Mouse (Mus musculus) midbrain, embryonic 15.5 days (tissue): ENCODE measurements around the gene Ninj2. TPM values are rescaled to one million over a fixed set of nuclear protein-coding genes. Genes with fewer than 3 reads are reported as not detected.

Source experiments
- ATAC-seq: fragments of 200-750 bp; cut with Nextera tagmentation; replicated peaks from 2 replicates; pipeline ENCODE4 v1.8.0; 2017; ENCODE audit warnings: moderate TSS enrichment
- H3K27ac ChIP-seq: fragments of 300-500 bp; sonication (generic); 2 replicates; pipeline ENCODE4 v1.5.1; 2015; ENCODE audit warnings: mild to moderate bottlenecking, inconsistent platforms
- H3K27me3 ChIP-seq: fragments of 300-500 bp; sonication (generic); replicated peaks from 2 replicates; pipeline ENCODE4 v1.6.1; 2015; ENCODE audit warnings: inconsistent platforms
- H3K36me3 ChIP-seq: fragments of 300-500 bp; sonication (generic); replicated peaks from 2 replicates; pipeline ENCODE4 v1.6.1; 2015; ENCODE audit warnings: inconsistent platforms
- H3K4me1 ChIP-seq: fragments of 300-500 bp; sonication (generic); 2 replicates; pipeline ENCODE4 v1.6.1; 2015; ENCODE audit warnings: inconsistent platforms
- H3K4me2 ChIP-seq: fragments of 300-500 bp; sonication (generic); 2 replicates; pipeline ENCODE4 v1.6.1; 2015; ENCODE audit warnings: inconsistent platforms, mild to moderate bottlenecking, moderate library complexity
- H3K4me3 ChIP-seq: fragments of 300-500 bp; sonication (generic); 2 replicates; pipeline ENCODE4 v1.5.1; 2015; ENCODE audit warnings: mild to moderate bottlenecking, inconsistent platforms
- H3K9ac ChIP-seq: fragments of 300-500 bp; sonication (generic); 2 replicates; pipeline ENCODE4 v1.6.1; 2015; ENCODE audit warnings: mild to moderate bottlenecking, inconsistent platforms
- H3K9me3 ChIP-seq: fragments of 300-500 bp; sonication (generic); 2 replicates; pipeline ENCODE4 v1.6.1; 2016; ENCODE audit warnings: inconsistent platforms
- WGBS: fragments of 180-500 bp; shearing (Covaris S2); methylation state at CpG from one replicate; pipeline ENCODE4 v1.1.7; 2015; ENCODE audit warnings: mixed read lengths; 5-methylcytosine and 5-hydroxymethylcytosine counted together
- polyA plus RNA-seq: library from polyadenylated mRNA; unstranded; fragments of >200 nt; fragmentation: Nextera tagmentation; extraction: Ambion mirVana; gene quantifications from 2 replicates; pipeline ENCODE4 v1.2.1, GENCODE M21; 2015

The Ninj2 gene
- polyA plus RNA-seq, 1 experiment from 2014 or later, result not detected

- no peak overlapping the region for H3K27ac ChIP-seq
- no peak overlapping the region for H3K4me2 ChIP-seq
- ATAC-seq, result no peak
- no peak overlapping the region for H3K9ac ChIP-seq
- WGBS, result 82% methylated on average over 3 of the region's 3 CpGs
- H3K36me3 ChIP-seq, result no peaks in the 10 kb centered on the region
- no peaks in the 10 kb centered on the region for H3K9me3 ChIP-seq
- H3K4me3 ChIP-seq, result no peak overlapping the region
- H3K4me1 ChIP-seq, result no peaks in the 10 kb centered on the region
- H3K27me3 ChIP-seq, result no peaks in the 10 kb centered on the region
Measured at GRCm38 (mm10) chr6:120150206-120150605, 57.1 kb downstream of the Ninj2 start.

- no peak overlapping the region for H3K4me3 ChIP-seq
- no peaks in the 10 kb centered on the region for H3K27me3 ChIP-seq
- WGBS, result 68% methylated on average over 3 of the region's 3 CpGs
- ATAC-seq, result no peak
- H3K36me3 ChIP-seq, result no peaks in the 10 kb centered on the region
- H3K9ac ChIP-seq, result no peak overlapping the region
- H3K9me3 ChIP-seq, result no peaks in the 10 kb centered on the region
- H3K4me1 ChIP-seq, result no peaks in the 10 kb centered on the region
- no peak overlapping the region for H3K4me2 ChIP-seq
- H3K27ac ChIP-seq, result no peak overlapping the region
Measured at GRCm38 (mm10) chr6:120151616-120152053, 58.5 kb downstream of the Ninj2 start.

- H3K4me2 ChIP-seq, result no peak overlapping the region
- ATAC-seq, result no peak
- WGBS, result 78% methylated on average over 25 of the region's 26 CpGs
- H3K9me3 ChIP-seq, result no peaks in the 10 kb centered on the region
- H3K9ac ChIP-seq, result no peak overlapping the region
- no peaks in the 10 kb centered on the region for H3K36me3 ChIP-seq
- H3K4me3 ChIP-seq, result no peak overlapping the region
- H3K27me3 ChIP-seq, result no peaks in the 10 kb centered on the region
- no peaks in the 10 kb centered on the region for H3K4me1 ChIP-seq
- no peak overlapping the region for H3K27ac ChIP-seq
Measured at GRCm38 (mm10) chr6:120152739-120153696, 59.9 kb downstream of the Ninj2 start.

- Histone ChIP-seq H3K27ac (no peak overlapping the region), H3K36me3 (no peaks in the 10 kb centered on the region), H3K4me2 (no peak overlapping the region), H3K9ac (no peak overlapping the region), H3K9me3 (no peaks in the 10 kb centered on the region), H3K27me3 (no peaks in the 10 kb centered on the region), H3K4me3 (no peak overlapping the region), H3K4me1 (peaks cover 6% of the 10 kb centered on the region; the same call in 1 of the 2 replicates)
- 56% methylated on average over 5 of the region's 5 CpGs for WGBS
- 0 out of 2 replicates have a peak, but pooled peaks have one; percentile 58 for ATAC-seq
Measured at GRCm38 (mm10) chr6:120154526-120155309, 61.6 kb downstream of the Ninj2 start.

- Histone ChIP-seq H3K9me3 (no peaks in the 10 kb centered on the region), H3K9ac (no peak overlapping the region), H3K4me2 (no peak overlapping the region), H3K36me3 (no peaks in the 10 kb centered on the region), H3K4me3 (no peak overlapping the region), H3K27me3 (no peaks in the 10 kb centered on the region), H3K27ac (no peak overlapping the region), H3K4me1 (peaks cover 6% of the 10 kb centered on the region; the same call in 1 of the 2 replicates)
- 90% methylated on average over 4 of the region's 4 CpGs for WGBS
- no peak for ATAC-seq
Measured at GRCm38 (mm10) chr6:120155510-120155909, 62.4 kb downstream of the Ninj2 start.

- no peaks in the 10 kb centered on the region for H3K27me3 ChIP-seq
- no peak overlapping the region for H3K4me2 ChIP-seq
- H3K9me3 ChIP-seq, result no peaks in the 10 kb centered on the region
- peaks cover 6% of the 10 kb centered on the region; the same call in 1 of the 2 replicates for H3K4me1 ChIP-seq
- no peak overlapping the region for H3K27ac ChIP-seq
- H3K4me3 ChIP-seq, result no peak overlapping the region
- no peak overlapping the region for H3K9ac ChIP-seq
- no peaks in the 10 kb centered on the region for H3K36me3 ChIP-seq
- ATAC-seq, result no peak
- 58% methylated on average over 6 of the region's 6 CpGs for WGBS
Measured at GRCm38 (mm10) chr6:120157479-120157878, 64.3 kb downstream of the Ninj2 start.

GRCm38 (mm10) chr6:120159133-120159901 lies 66.2 kb downstream of the Ninj2 start:
- H3K36me3 ChIP-seq, result no peaks in the 10 kb centered on the region
- ATAC-seq, result peak; percentile 56; the same call in 1 of the 2 replicates
- H3K27me3 ChIP-seq, result no peaks in the 10 kb centered on the region
- 0 out of 2 replicates have a peak overlapping the region, but pooled peaks have one; percentile 38 for H3K27ac ChIP-seq
- no peak overlapping the region for H3K4me2 ChIP-seq
- H3K4me1 ChIP-seq, result peaks cover 6% of the 10 kb centered on the region; the same call in 1 of the 2 replicates
- H3K9me3 ChIP-seq, result no peaks in the 10 kb centered on the region
- H3K4me3 ChIP-seq, result no peak overlapping the region
- WGBS, result 54% methylated on average over 9 of the region's 9 CpGs
- no peak overlapping the region for H3K9ac ChIP-seq

- WGBS, result 84% methylated on average over 6 of the region's 6 CpGs
- peaks cover 6% of the 10 kb centered on the region; the same call in 1 of the 2 replicates for H3K4me1 ChIP-seq
- H3K36me3 ChIP-seq, result no peaks in the 10 kb centered on the region
- H3K4me3 ChIP-seq, result no peak overlapping the region
- no peak for ATAC-seq
- H3K27me3 ChIP-seq, result no peaks in the 10 kb centered on the region
- H3K9me3 ChIP-seq, result no peaks in the 10 kb centered on the region
- H3K4me2 ChIP-seq, result no peak overlapping the region
- no peak overlapping the region for H3K27ac ChIP-seq
- H3K9ac ChIP-seq, result no peak overlapping the region
Measured at GRCm38 (mm10) chr6:120162928-120163327, 69.8 kb downstream of the Ninj2 start.

GRCm38 (mm10) chr6:120164765-120165164 lies 71.6 kb downstream of the Ninj2 start:
- H3K27me3 ChIP-seq, result no peaks in the 10 kb centered on the region
- no peak overlapping the region for H3K9ac ChIP-seq
- no peak overlapping the region for H3K4me2 ChIP-seq
- no peak overlapping the region for H3K27ac ChIP-seq
- H3K9me3 ChIP-seq, result no peaks in the 10 kb centered on the region
- 84% methylated on average over 4 of the region's 4 CpGs for WGBS
- no peak for ATAC-seq
- H3K36me3 ChIP-seq, result no peaks in the 10 kb centered on the region
- H3K4me3 ChIP-seq, result no peak overlapping the region
- no peaks in the 10 kb centered on the region for H3K4me1 ChIP-seq

GRCm38 (mm10) chr6:120167574-120167973 lies 74.4 kb downstream of the Ninj2 start:
- no peak for ATAC-seq
- Histone ChIP-seq H3K9ac (no peak overlapping the region), H3K9me3 (no peaks in the 10 kb centered on the region), H3K36me3 (no peaks in the 10 kb centered on the region), H3K4me2 (no peak overlapping the region), H3K4me1 (no peaks in the 10 kb centered on the region), H3K4me3 (no peak overlapping the region), H3K27me3 (no peaks in the 10 kb centered on the region), H3K27ac (no peak overlapping the region)
- WGBS, result 81% methylated on average over 4 of the region's 4 CpGs

- H3K27me3 ChIP-seq, result no peaks in the 10 kb centered on the region
- H3K4me3 ChIP-seq, result no peak overlapping the region
- H3K27ac ChIP-seq, result no peak overlapping the region
- no peaks in the 10 kb centered on the region for H3K9me3 ChIP-seq
- H3K4me2 ChIP-seq, result no peak overlapping the region
- H3K4me1 ChIP-seq, result no peaks in the 10 kb centered on the region
- no peaks in the 10 kb centered on the region for H3K36me3 ChIP-seq
- 80% methylated on average over 8 of the region's 8 CpGs for WGBS
- H3K9ac ChIP-seq, result no peak overlapping the region
- ATAC-seq, result no peak
Measured at GRCm38 (mm10) chr6:120172294-120173017, 79.3 kb downstream of the Ninj2 start.
